16 mouse cellular contexts compared by ENCODE assay signal in genomic region chr10:128297221-128297620, GRCm38 (mm10). TPM values are rescaled to one million over a fixed set of nuclear protein-coding genes. Genes with fewer than 3 reads are reported as not detected.
DNase-seq lines count a peak whose midpoint lies in the region; ATAC-seq and TF ChIP-seq lines count a peak whose summit lies in the region.
"Had no signal": no experiment of that assay in that cellular context is flagged by ENCODE, and none has a peak within 500 bp of the region (broad histone marks: within the 10 kb centered on the region; RNA-seq: fewer than 3 reads in every experiment).

No protein-coding gene starts in this region.

- TF ChIP-seq POLR2A in lung, adult 2 months (IDR thresholded peaks at IDR 0.05; ENCODE audit: borderline replicate concordance, extremely low read depth, low read depth, low read length): no peak

- H3K4me3 ChIP-seq in heart, embryonic 14.5 days (ENCODE audit: control insufficient read depth in 1 of 2, insufficient read depth in 1 of 2, low read depth in 1 of 2, low read length in 2 of 2): 0 out of 4 replicates have a peak overlapping the region, but pooled peaks of 1 of the 2 experiments have one; percentile 7
- no peak overlapping the region for H3K4me3 ChIP-seq in lung, embryonic 16.5 days (ENCODE audit: low read length)
- H3K4me3 ChIP-seq in lung, adult 2 months (replicated peaks; ENCODE audit: extremely low read depth, low read depth, low read length): no peak overlapping the region
- H3K4me3 ChIP-seq in forebrain, embryonic 16.5 days (replicated peaks; ENCODE audit: low read length): no peak overlapping the region
- H3K4me3 ChIP-seq: embryonic facial prominence, embryonic 13.5 days; forebrain, embryonic 13.5 days; myocyte had no signal

- H3K27ac ChIP-seq in heart, embryonic 14.5 days (replicated peaks in 1 of 2; ENCODE audit: control insufficient read depth in 1 of 2, insufficient read depth in 1 of 2, low read depth in 2 of 2, low read length in 2 of 2): peak overlapping the region; percentile 81 to 86
- H3K27ac ChIP-seq in lung, embryonic 16.5 days (ENCODE audit: low read length): no peak overlapping the region
- no peak overlapping the region for H3K27ac ChIP-seq in forebrain, embryonic 16.5 days (ENCODE audit: low read length)
- H3K27ac ChIP-seq: embryonic facial prominence, embryonic 13.5 days had no signal

- peak overlapping the region; percentile 14 for H3K9ac ChIP-seq in heart, embryonic 14.5 days (ENCODE audit: low read length)
- 0 out of 2 replicates have a peak overlapping the region, but pooled peaks have one; percentile 25 for H3K9ac ChIP-seq in lung, embryonic 16.5 days (ENCODE audit: low read length)
- H3K9ac ChIP-seq in forebrain, embryonic 16.5 days (replicated peaks; ENCODE audit: low read depth, low read length): no peak overlapping the region
- H3K9ac ChIP-seq: forebrain, embryonic 13.5 days had no signal

- peaks cover 20 to 23% of the 10 kb centered on the region in 2 experiments for H3K4me1 ChIP-seq in heart, embryonic 14.5 days (ENCODE audit: control insufficient read depth in 2 of 2, insufficient read depth in 2 of 2, low read length in 2 of 2)
- H3K4me1 ChIP-seq in lung, embryonic 16.5 days (replicated peaks; ENCODE audit: control insufficient read depth, insufficient read depth, low read length): peaks cover 10% of the 10 kb centered on the region
- 0 out of 2 replicates have a peak, but pooled peaks cover 2% of the 10 kb centered on the region for H3K4me1 ChIP-seq in lung, adult 2 months (ENCODE audit: control insufficient read depth, insufficient read depth, low read length)
- peaks cover 3% of the 10 kb centered on the region for H3K4me1 ChIP-seq in forebrain, embryonic 16.5 days (replicated peaks; ENCODE audit: control insufficient read depth, insufficient read depth, low read length)

- no peak for ATAC-seq in heart, embryonic 14.5 days (ENCODE audit: insufficient number of reproducible peaks, insufficient read depth, low FRiP score, low read depth)
- no peak for ATAC-seq in lung, embryonic 16.5 days (ENCODE audit: low read depth)
- 0 out of 2 replicates have a peak, but pooled peaks have one; percentile 54 for ATAC-seq in cerebellum, adult (ENCODE audit: insufficient number of reproducible peaks, low FRiP score, low TSS enrichment)
- ATAC-seq in frontal cortex, adult (ENCODE audit: low TSS enrichment): no peak
- no peak for ATAC-seq in forebrain, embryonic 16.5 days
- ATAC-seq: forebrain, embryonic 13.5 days had no signal

- TF ChIP-seq CTCF in lung, adult 2 months (IDR thresholded peaks at IDR 0.05; ENCODE audit: insufficient read depth, low read length): no peak

- peaks cover 8% of the 10 kb centered on the region for H3K36me3 ChIP-seq in heart, embryonic 14.5 days (ENCODE audit: control insufficient read depth, insufficient read depth, low read length)
- no peaks in the 10 kb centered on the region for H3K36me3 ChIP-seq in lung, embryonic 16.5 days (ENCODE audit: control insufficient read depth, insufficient read depth, low read length)
- no peaks in the 10 kb centered on the region for H3K36me3 ChIP-seq in forebrain, embryonic 16.5 days (ENCODE audit: control insufficient read depth, insufficient read depth)

- no peak for DNase-seq in heart, adult 8-10 months (ENCODE audit: low spot score)
- DNase-seq in lung, adult 2 months: no peak
- DNase-seq in heart, postnatal 4 days: peak; percentile 35
- DNase-seq: kidney, adult 9 months; layer of hippocampus, postnatal 36 days; thymus, postnatal 4 days had no signal

- H3K9me3 ChIP-seq in heart, embryonic 14.5 days (ENCODE audit: control insufficient read depth, low read length): no peaks in the 10 kb centered on the region
- H3K9me3 ChIP-seq in lung, embryonic 16.5 days (ENCODE audit: control insufficient read depth, low read length): no peaks in the 10 kb centered on the region
- H3K9me3 ChIP-seq in forebrain, embryonic 16.5 days (ENCODE audit: control insufficient read depth, low read length): no peaks in the 10 kb centered on the region
- H3K9me3 ChIP-seq: embryonic facial prominence, embryonic 13.5 days; forebrain, embryonic 13.5 days had no signal

- no peaks in the 10 kb centered on the region for H3K27me3 ChIP-seq in heart, embryonic 14.5 days (ENCODE audit: control insufficient read depth, insufficient read depth, low read length)
- no peaks in the 10 kb centered on the region for H3K27me3 ChIP-seq in lung, embryonic 16.5 days (ENCODE audit: control insufficient read depth, insufficient read depth, low read depth, low read length)
- H3K27me3 ChIP-seq in forebrain, embryonic 16.5 days (replicated peaks; ENCODE audit: control insufficient read depth, insufficient read depth, low read length): no peaks in the 10 kb centered on the region
- H3K27me3 ChIP-seq: embryonic facial prominence, embryonic 13.5 days; forebrain, embryonic 13.5 days had no signal

- H3K4me2 ChIP-seq in heart, embryonic 14.5 days (ENCODE audit: low read length): peak overlapping the region; percentile 48
- H3K4me2 ChIP-seq in lung, embryonic 16.5 days (ENCODE audit: low read depth, low read length): no peak overlapping the region
- no peak overlapping the region for H3K4me2 ChIP-seq in forebrain, embryonic 16.5 days (ENCODE audit: low read length)
- H3K4me2 ChIP-seq: embryonic facial prominence, embryonic 13.5 days; forebrain, embryonic 13.5 days had no signal

- WGBS in heart, embryonic 14.5 days: 47% methylated on average over 4 of the region's 4 CpGs
- WGBS in lung, embryonic 16.5 days: 46% methylated on average over 4 of the region's 4 CpGs
- whole genome bisulfite sequencing in lung, adult 2 months: 48% methylated on average over 4 of the region's 4 CpGs
- WGBS in forebrain, embryonic 16.5 days: 67% methylated on average over 4 of the region's 4 CpGs

RNA-seq across cellular contexts. Expression of gene Il23a, which starts 1.3 kb away (rescaled TPM):
- polyA plus RNA-seq in heart, embryonic 14.5 days (2014; fragmentation: Nextera tagmentation; extraction: Ambion mirVana): 3.3 and 4.3 TPM in 2 replicates
- total RNA-seq in heart, adult 8-10 months (2022): under 1 TPM in 1 of 4 experiments, not detected in 3; 0.38 TPM
- polyA plus RNA-seq in lung, embryonic 16.5 days (2015; fragmentation: Nextera tagmentation; extraction: Ambion mirVana): 0.34 and 0.38 TPM in 2 replicates
- 0.08 TPM in 1 of 2 replicates, not detected in the other for polyA plus RNA-seq in lung, adult 2 months (2012; rRNA removed)
- total RNA-seq in heart, postnatal 4 days (2021): 1 to 10 TPM; 1.5 to 2.2 TPM
- 0.39 TPM in 1 of 2 replicates, not detected in the other for polyA plus RNA-seq in forebrain, embryonic 16.5 days (2015; fragmentation: Nextera tagmentation; extraction: Ambion mirVana)
- total RNA-seq: liver, adult 2 months had no signal
- polyA plus RNA-seq: forebrain, embryonic 13.5 days; liver, adult 2 months had no signal

RNA-seq across cellular contexts. Expression of gene Pan2, which starts 5.9 kb away (rescaled TPM):
- polyA plus RNA-seq in heart, embryonic 14.5 days (2014; fragmentation: Nextera tagmentation; extraction: Ambion mirVana): 28.8 and 29.6 TPM in 2 replicates
- 1 to 10 TPM; 6.1 to 7.1 (median 6.5) TPM for total RNA-seq in heart, adult 8-10 months (2022)
- 38.7 and 39.8 TPM in 2 replicates for polyA plus RNA-seq in lung, embryonic 16.5 days (2015; fragmentation: Nextera tagmentation; extraction: Ambion mirVana)
- polyA plus RNA-seq in lung, adult 2 months (2012; rRNA removed): 22.8 and 30.7 TPM in 2 replicates
- total RNA-seq in heart, postnatal 4 days (2021): 10 to 100 TPM; 17.6 to 18.1 TPM
- polyA plus RNA-seq in forebrain, embryonic 16.5 days (2015; fragmentation: Nextera tagmentation; extraction: Ambion mirVana): 27.8 and 28.5 TPM in 2 replicates

RNA-seq across cellular contexts. Expression of gene Cnpy2, which starts 25.0 kb away (rescaled TPM):
- polyA plus RNA-seq in heart, embryonic 14.5 days (2014; fragmentation: Nextera tagmentation; extraction: Ambion mirVana): 213 and 243 TPM in 2 replicates
- 10 to 100 TPM; 54.6 to 73.4 (median 61.2) TPM for total RNA-seq in heart, adult 8-10 months (2022)
- polyA plus RNA-seq in lung, embryonic 16.5 days (2015; fragmentation: Nextera tagmentation; extraction: Ambion mirVana): 326 and 347 TPM in 2 replicates
- polyA plus RNA-seq in lung, adult 2 months (2012; rRNA removed): 32.0 and 55.9 TPM in 2 replicates
- total RNA-seq in heart, postnatal 4 days (2021): 100 to 1,000 TPM in 1 of 2 experiments, 10 to 100 TPM in 1; 92.1 to 100 TPM
- polyA plus RNA-seq in forebrain, embryonic 16.5 days (2015; fragmentation: Nextera tagmentation; extraction: Ambion mirVana): 190 and 195 TPM in 2 replicates

RNA-seq across cellular contexts. Expression of gene Stat2, which starts 26.9 kb away (rescaled TPM):
- polyA plus RNA-seq in heart, embryonic 14.5 days (2014; fragmentation: Nextera tagmentation; extraction: Ambion mirVana): 10.0 and 10.9 TPM in 2 replicates
- total RNA-seq in heart, adult 8-10 months (2022): 1 to 10 TPM; 7.1 to 9.5 (median 8.6) TPM
- polyA plus RNA-seq in lung, embryonic 16.5 days (2015; fragmentation: Nextera tagmentation; extraction: Ambion mirVana): 12.3 and 13.1 TPM in 2 replicates
- polyA plus RNA-seq in lung, adult 2 months (2012; rRNA removed): 30.8 and 34.4 TPM in 2 replicates
- 10 to 100 TPM in 1 of 2 experiments, 1 to 10 TPM in 1; 10.0 TPM for total RNA-seq in heart, postnatal 4 days (2021)
- polyA plus RNA-seq in forebrain, embryonic 16.5 days (2015; fragmentation: Nextera tagmentation; extraction: Ambion mirVana): 18.7 and 23.3 TPM in 2 replicates

RNA-seq across cellular contexts. Expression of gene Apof, which starts 28.8 kb away (rescaled TPM):
- not detected in 2 replicates for polyA plus RNA-seq in heart, embryonic 14.5 days (2014; fragmentation: Nextera tagmentation; extraction: Ambion mirVana)
- not detected for total RNA-seq in heart, adult 8-10 months (2022)
- 0.43 and 2.6 TPM in 2 replicates for polyA plus RNA-seq in lung, embryonic 16.5 days (2015; fragmentation: Nextera tagmentation; extraction: Ambion mirVana)
- polyA plus RNA-seq in lung, adult 2 months (2012; rRNA removed): 0.32 and 0.75 TPM in 2 replicates
- not detected for total RNA-seq in heart, postnatal 4 days (2021)
- not detected in 2 replicates for polyA plus RNA-seq in forebrain, embryonic 16.5 days (2015; fragmentation: Nextera tagmentation; extraction: Ambion mirVana)
- total RNA-seq: layer of hippocampus, postnatal 36 days; megakaryocyte progenitor cell, adult 5-6 weeks had no signal
- polyA plus RNA-seq: embryonic facial prominence, embryonic 13.5 days; forebrain, embryonic 13.5 days; myocyte had no signal

Comparison
In these comparisons a context has a peak if more than half of its experiments do, and no peak if none do; other contexts are left out.
1. H3K27ac ChIP-seq: peak in heart, embryonic 14.5 days (2 of 2); none in lung, embryonic 16.5 days (single experiment) and forebrain, embryonic 16.5 days (single experiment).